Mouse (Mus musculus): ENCODE results near the gene B4galt5.

DNA sequence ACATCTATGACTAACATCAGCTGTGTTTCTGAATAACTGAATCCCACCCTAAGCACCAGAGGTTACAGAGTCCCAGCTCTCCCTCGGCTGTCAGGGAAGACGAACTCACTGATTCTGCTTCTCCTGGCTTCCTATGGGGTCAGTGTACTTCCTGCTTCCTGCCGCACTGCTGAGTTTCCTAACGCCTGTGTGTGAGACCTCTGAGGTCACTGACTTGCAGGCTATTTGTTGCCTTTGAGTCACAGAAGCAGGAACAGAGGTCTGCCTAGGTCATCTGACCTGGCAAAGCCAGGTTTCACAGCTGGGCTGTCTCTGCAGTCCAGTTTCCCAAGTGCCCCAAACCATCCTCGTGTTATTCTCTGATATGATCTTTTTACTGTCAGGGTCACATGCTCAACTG lies 30.0 kb downstream of the B4galt5 start:
- TF ChIP-seq CTCF (IDR thresholded peaks at IDR 0.05; ENCODE audit: low read depth, low read length) (no peak), POLR2A (IDR thresholded peaks at IDR 0.05; ENCODE audit: borderline replicate concordance, low read depth, low read length) (no peak)
